Mouse (Mus musculus) limb, embryonic 14.5 days (tissue): ENCODE measurements at regions not wholly inside any gene's neighbourhood (a gene's known extent, or its start where the extent isn't known, plus 50 kb on each side); places are given as distances from the start of the nearest gene placed in this dataset.
A peak's percentile ranks its signal among the peaks of the same experiment; 100 is the strongest.

ENCODE experiments used
- ATAC-seq: fragments of 200-750 bp; cut with Nextera tagmentation; 2 replicates; pipeline ENCODE4 v1.8.0; 2017; ENCODE audit warnings: low read depth, moderate number of reproducible peaks, moderate TSS enrichment; ENCODE audit not compliant: low FRiP score
- DNase-seq: peaks from one replicate; pipeline ENCODE4 v3.0.0-alpha.2; 2015; ENCODE audit warnings: low spot score
- H3K27ac ChIP-seq: fragments of 300-500 bp; sonication (generic); replicated peaks from 2 replicates; pipeline ENCODE4 v1.5.1; 2014; ENCODE audit warnings: low read depth, mild to moderate bottlenecking, low read length, moderate library complexity, mixed read lengths
- H3K27me3 ChIP-seq: fragments of 300-500 bp; sonication (generic); 2 replicates; pipeline ENCODE4 v1.6.1; 2014; ENCODE audit warnings: low read length, mixed read lengths; ENCODE audit not compliant: control insufficient read depth, insufficient read depth
- H3K36me3 ChIP-seq: fragments of 300-500 bp; sonication (generic); 2 replicates; pipeline ENCODE4 v1.6.1; 2014; ENCODE audit warnings: mild to moderate bottlenecking, low read length, moderate library complexity, mixed read lengths; ENCODE audit not compliant: control insufficient read depth, insufficient read depth
- H3K4me1 ChIP-seq: fragments of 300-500 bp; sonication (generic); 2 replicates; pipeline ENCODE4 v1.6.1; 2014; ENCODE audit warnings: antibody characterized with exemption, low read length, mixed read lengths; ENCODE audit not compliant: control insufficient read depth, insufficient read depth
- H3K4me2 ChIP-seq: fragments of 300-500 bp; sonication (generic); replicated peaks from 2 replicates; pipeline ENCODE4 v1.6.1; 2014; ENCODE audit warnings: low read depth, mild to moderate bottlenecking, low read length, moderate library complexity; ENCODE audit not compliant: severe bottlenecking
- H3K4me3 ChIP-seq: fragments of 300-500 bp; sonication (generic); replicated peaks from 2 replicates; pipeline ENCODE4 v1.5.1; 2014; ENCODE audit warnings: low read length
- H3K9ac ChIP-seq: fragments of 300-500 bp; sonication (generic); 2 replicates; pipeline ENCODE4 v1.6.1; 2014; ENCODE audit warnings: mild to moderate bottlenecking, low read depth, low read length, moderate library complexity; ENCODE audit not compliant: severe bottlenecking
- H3K9me3 ChIP-seq: fragments of 300-500 bp; sonication (generic); 2 replicates; pipeline ENCODE4 v1.6.1; 2016; ENCODE audit warnings: low read length; ENCODE audit not compliant: control insufficient read depth
- POLR2A ChIP-seq: fragments of 200-500 bp; IDR thresholded peaks from 2 replicates; pipeline ENCODE4 v1.8.0; 2012; ENCODE audit warnings: inconsistent platforms, mild to moderate bottlenecking, moderate library complexity, borderline replicate concordance; ENCODE audit not compliant: insufficient read depth, insufficient read length; ENCODE audit errors: extremely low read depth
- WGBS: fragments of 180-500 bp; shearing (Covaris S2); extraction: QIAGEN DNeasy Blood & Tissue Kit; methylation state at CpG from one replicate; pipeline ENCODE4 v1.1.7; 2014; 5-methylcytosine and 5-hydroxymethylcytosine counted together

- WGBS = 44% methylated on average over 4 of the region's 4 CpGs
- no peaks in the 10 kb centered on the region for H3K9me3 ChIP-seq
Observed at GRCm38 (mm10) chr13:57277076-57277475, 381.3 kb upstream of the Trpc7 start.

GRCm38 (mm10) chr13:57275871-57276270 lies 380.1 kb upstream of the Trpc7 start:
- Histone ChIP-seq H3K27me3 (no peaks in the 10 kb centered on the region), H3K27ac (no peak overlapping the region), H3K4me1 (no peaks in the 10 kb centered on the region), H3K36me3 (no peaks in the 10 kb centered on the region), H3K4me3 (no peak overlapping the region), H3K9me3 (no peaks in the 10 kb centered on the region), H3K9ac (no peak overlapping the region), H3K4me2 (no peak overlapping the region)
- no peak for DNase-seq
- WGBS = 88% methylated on average over 11 of the region's 11 CpGs
- TF ChIP-seq POLR2A = no peak
- ATAC-seq = no peak

More at GRCm38 (mm10) chr13:57277076-57277475, 381.3 kb upstream of the Trpc7 start:
- H3K4me2 ChIP-seq = no peak overlapping the region
- no peak for ATAC-seq
- no peak for TF ChIP-seq POLR2A
- no peak overlapping the region for H3K9ac ChIP-seq
- no peak overlapping the region for H3K4me3 ChIP-seq
- no peaks in the 10 kb centered on the region for H3K36me3 ChIP-seq
- no peak for DNase-seq
- no peak overlapping the region for H3K27ac ChIP-seq
- H3K4me1 ChIP-seq = no peaks in the 10 kb centered on the region
- no peaks in the 10 kb centered on the region for H3K27me3 ChIP-seq

GRCm38 (mm10) chr13:57273593-57273992 lies 377.8 kb upstream of the Trpc7 start:
- no peak for ATAC-seq

GRCm38 (mm10) chr13:57269614-57270013 lies 373.8 kb upstream of the Trpc7 start:
- H3K9ac ChIP-seq = no peak overlapping the region
- 14% methylated on average over 8 of the region's 8 CpGs for WGBS
- no peaks in the 10 kb centered on the region for H3K9me3 ChIP-seq
- ATAC-seq = peak; percentile 53; the same call in 1 of the 2 replicates
- no peak for TF ChIP-seq POLR2A
- no peak overlapping the region for H3K27ac ChIP-seq
- peak; percentile 70 for DNase-seq
- no peaks in the 10 kb centered on the region for H3K4me1 ChIP-seq
- no peaks in the 10 kb centered on the region for H3K36me3 ChIP-seq
- no peak overlapping the region for H3K4me3 ChIP-seq
- H3K27me3 ChIP-seq = no peaks in the 10 kb centered on the region
- no peak overlapping the region for H3K4me2 ChIP-seq

More at GRCm38 (mm10) chr13:57273593-57273992, 377.8 kb upstream of the Trpc7 start:
- no peak for TF ChIP-seq POLR2A
- no peak for DNase-seq
- Histone ChIP-seq H3K27me3 (no peaks in the 10 kb centered on the region), H3K36me3 (no peaks in the 10 kb centered on the region), H3K9ac (no peak overlapping the region), H3K4me2 (no peak overlapping the region), H3K4me3 (no peak overlapping the region), H3K9me3 (no peaks in the 10 kb centered on the region), H3K4me1 (no peaks in the 10 kb centered on the region), H3K27ac (no peak overlapping the region)
- WGBS = 35% methylated on average over 3 of the region's 3 CpGs

GRCm38 (mm10) chr13:57259920-57260319 lies 364.1 kb upstream of the Trpc7 start:
- peak; percentile 65; the same call in 1 of the 2 replicates for ATAC-seq
- H3K9me3 ChIP-seq = no peaks in the 10 kb centered on the region

GRCm38 (mm10) chr13:57259474-57259873 lies 363.7 kb upstream of the Trpc7 start:
- ATAC-seq (no peak), DNase-seq (no peak)
- TF ChIP-seq POLR2A = no peak
- no peak overlapping the region for H3K4me2 ChIP-seq
- no peaks in the 10 kb centered on the region for H3K4me1 ChIP-seq
- no peak overlapping the region for H3K4me3 ChIP-seq
- H3K27me3 ChIP-seq = no peaks in the 10 kb centered on the region
- no peak overlapping the region for H3K27ac ChIP-seq
- no peaks in the 10 kb centered on the region for H3K36me3 ChIP-seq
- WGBS = 77% methylated on average over 8 of the region's 8 CpGs
- H3K9ac ChIP-seq = no peak overlapping the region
- no peaks in the 10 kb centered on the region for H3K9me3 ChIP-seq

More at GRCm38 (mm10) chr13:57259920-57260319, 364.1 kb upstream of the Trpc7 start:
- H3K36me3 ChIP-seq = no peaks in the 10 kb centered on the region
- H3K4me3 ChIP-seq = no peak overlapping the region
- 7% methylated on average over 6 of the region's 6 CpGs for WGBS
- peak; percentile 66 for DNase-seq
- no peak for TF ChIP-seq POLR2A
- no peaks in the 10 kb centered on the region for H3K27me3 ChIP-seq
- H3K4me1 ChIP-seq = no peaks in the 10 kb centered on the region
- no peak overlapping the region for H3K4me2 ChIP-seq
- no peak overlapping the region for H3K9ac ChIP-seq
- H3K27ac ChIP-seq = no peak overlapping the region
